Mouse (Mus musculus) urinary bladder, postnatal 4 days (tissue): ENCODE measurements around the gene Reln.

Experiments
- DNase-seq, 2 experiments: peaks; one replicate each; pipeline ENCODE4 v3.0.0; 2021 to 2022; ENCODE audit warnings: low spot score in 2 of 2

Reln gene

GRCm38 (mm10) chr5:22344556-22344975, at the start of gene Reln:
Gene Reln, minus strand, starts transcription at chr5:22344702.
- DNase-seq: no peak

- DNase-seq: no peak
These were observed 44.0 kb upstream of the Reln start for GRCm38 (mm10) chr5:22388502-22388901.

- no peak for DNase-seq
These were observed 16.0 kb upstream of the Reln start for GRCm38 (mm10) chr5:22360510-22360909.

GRCm38 (mm10) chr5:22348412-22348811, 3.9 kb upstream of the Reln start:
- no peak for DNase-seq

GRCm38 (mm10) chr5:22347732-22348131, 3.2 kb upstream of the Reln start:
- no peak for DNase-seq

GRCm38 (mm10) chr5:22345894-22346635, 1.6 kb upstream of the Reln start:
- DNase-seq: no peak

GRCm38 (mm10) chr5:22344976-22345651, 612 bp upstream of the Reln start:
- no peak for DNase-seq

- no peak for DNase-seq
These were observed 503 bp downstream of the Reln start for GRCm38 (mm10) chr5:22343843-22344555.

GRCm38 (mm10) chr5:22343536-22343842, 1.0 kb downstream of the Reln start:
- no peak for DNase-seq

- no peak for DNase-seq
These were observed 2.0 kb downstream of the Reln start for GRCm38 (mm10) chr5:22342461-22342860.

- no peak for DNase-seq
These were observed 3.5 kb downstream of the Reln start for GRCm38 (mm10) chr5:22340991-22341390.

GRCm38 (mm10) chr5:22335408-22335807, 9.1 kb downstream of the Reln start:
- no peak for DNase-seq

- DNase-seq: no peak
These were observed 13.7 kb downstream of the Reln start for GRCm38 (mm10) chr5:22330802-22331201.

- no peak for DNase-seq
These were observed 15.8 kb downstream of the Reln start for GRCm38 (mm10) chr5:22328431-22329359.

- DNase-seq: no peak
These were observed 17.3 kb downstream of the Reln start for GRCm38 (mm10) chr5:22327170-22327569.

GRCm38 (mm10) chr5:22323801-22324200, 20.7 kb downstream of the Reln start:
- no peak for DNase-seq

- no peak for DNase-seq
These were observed 26.7 kb downstream of the Reln start for GRCm38 (mm10) chr5:22317807-22318206.

- no peak for DNase-seq
These were observed 28.0 kb downstream of the Reln start for GRCm38 (mm10) chr5:22316471-22316870.

- DNase-seq: no peak
These were observed 28.5 kb downstream of the Reln start for GRCm38 (mm10) chr5:22315990-22316389.

- no peak for DNase-seq
These were observed 31.5 kb downstream of the Reln start for GRCm38 (mm10) chr5:22312995-22313394.

GRCm38 (mm10) chr5:22311046-22311445, 33.5 kb downstream of the Reln start:
- DNase-seq: no peak

- no peak for DNase-seq
These were observed 35.5 kb downstream of the Reln start for GRCm38 (mm10) chr5:22309001-22309400.
